Mouse (Mus musculus) WW6 (cell line): ENCODE data around the gene Prss45.
A peak's percentile ranks its signal among the peaks of the same experiment; 100 is the strongest.
"Not testable (repeated sequence)": the region's sequence is repeated elsewhere in the genome, so short reads cannot be mapped to it uniquely, and the experiment has no call there.

ENCODE experiments used
- DNase-seq: peaks from one replicate; pipeline ENCODE4 v3.0.0-alpha.2; 2013; ENCODE audit warnings: low read depth, low spot score

Gene Prss45

GRCm38 (mm10) chr9:110834411-110834810 lies at the start of gene Prss45:
Prss45 (plus strand) TSS chr9:110834588.
- no peak for DNase-seq

GRCm38 (mm10) chr9:110788169-110788568 lies 46.2 kb upstream of the Prss45 start:
- DNase-seq: no peak

- DNase-seq: no peak
Observed at GRCm38 (mm10) chr9:110790462-110790861, 43.9 kb upstream of the Prss45 start.

- DNase-seq: no peak
Observed at GRCm38 (mm10) chr9:110797013-110797412, 37.4 kb upstream of the Prss45 start.

GRCm38 (mm10) chr9:110797866-110798265 lies 36.5 kb upstream of the Prss45 start, which contains the start of gene Prss42:
Prss42 (plus strand) TSS chr9:110798166.
- DNase-seq: no peak

GRCm38 (mm10) chr9:110800834-110801479 lies 33.4 kb upstream of the Prss45 start:
- DNase-seq: no peak

- DNase-seq: no peak
Observed at GRCm38 (mm10) chr9:110803294-110803693, 31.1 kb upstream of the Prss45 start.

GRCm38 (mm10) chr9:110810051-110810450 lies 24.3 kb upstream of the Prss45 start:
- no peak for DNase-seq

- DNase-seq: no peak
Observed at GRCm38 (mm10) chr9:110813789-110814188, 20.6 kb upstream of the Prss45 start, which contains the start of gene Prss44. Prss44 (plus strand) TSS chr9:110813994.

GRCm38 (mm10) chr9:110820546-110820945 lies 13.8 kb upstream of the Prss45 start:
- not testable (repeated sequence) for DNase-seq

GRCm38 (mm10) chr9:110821436-110821835 lies 13.0 kb upstream of the Prss45 start:
- no peak for DNase-seq

GRCm38 (mm10) chr9:110825426-110825825 lies 9.0 kb upstream of the Prss45 start:
- DNase-seq: no peak

- no peak for DNase-seq
Observed at GRCm38 (mm10) chr9:110825832-110826231, 8.6 kb upstream of the Prss45 start.

GRCm38 (mm10) chr9:110826390-110826789 lies 8.0 kb upstream of the Prss45 start, which contains the start of gene Prss43:
Prss43 (plus strand) TSS chr9:110826690.
- no peak for DNase-seq

GRCm38 (mm10) chr9:110833021-110833420 lies 1.4 kb upstream of the Prss45 start:
- DNase-seq: peak; percentile 62

- no peak for DNase-seq
Observed at GRCm38 (mm10) chr9:110834961-110835360, 573 bp downstream of the Prss45 start.

- no peak for DNase-seq
Observed at GRCm38 (mm10) chr9:110836112-110836511, 1.7 kb downstream of the Prss45 start.

- DNase-seq: no peak
Observed at GRCm38 (mm10) chr9:110840905-110841304, 6.5 kb downstream of the Prss45 start.

- no peak for DNase-seq
Observed at GRCm38 (mm10) chr9:110841438-110841837, 7.0 kb downstream of the Prss45 start.

- DNase-seq: no peak
Observed at GRCm38 (mm10) chr9:110844206-110844605, 9.8 kb downstream of the Prss45 start, which contains the start of gene Prss46. Prss46 (plus strand) TSS chr9:110844506.

- DNase-seq: no peak
Observed at GRCm38 (mm10) chr9:110849162-110849561, 14.8 kb downstream of the Prss45 start.

GRCm38 (mm10) chr9:110855903-110856302 lies 21.5 kb downstream of the Prss45 start:
- no peak for DNase-seq

- DNase-seq: no peak
Observed at GRCm38 (mm10) chr9:110856920-110857319, 22.5 kb downstream of the Prss45 start.
